Mouse (Mus musculus): Measurements from ENCODE around the gene Coasy.

DNA sequence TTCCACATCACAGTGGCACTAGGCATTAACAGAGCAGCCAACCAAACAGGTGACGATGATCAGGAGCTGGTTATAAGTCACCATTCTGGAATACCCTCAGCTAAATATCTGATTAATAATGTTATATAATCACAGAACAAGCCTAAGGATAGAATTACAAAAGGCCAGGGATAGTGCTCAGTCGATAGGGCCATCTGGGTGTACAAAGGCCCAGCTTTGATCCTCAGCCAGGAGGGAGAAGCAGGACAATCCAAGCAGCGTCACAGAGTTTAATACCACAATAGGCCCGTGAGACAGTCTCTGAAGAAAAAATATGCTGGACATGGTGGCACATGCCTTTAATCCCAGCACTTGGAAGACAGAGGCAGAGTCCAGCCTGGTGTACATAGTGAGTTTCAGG lies 27.0 kb downstream of the Coasy start:
- TF ChIP-seq CTCF (IDR thresholded peaks at IDR 0.05; ENCODE audit: insufficient read depth, low read depth, low read length) (no peak), POLR2A (IDR thresholded peaks at IDR 0.05; ENCODE audit: insufficient read depth, low read depth, low read length) (no peak)
